Mouse (Mus musculus) liver, adult 2 months (tissue): ENCODE results near the gene Ptpra.

ENCODE experiments used
- CTCF ChIP-seq: fragments of 200-500 bp; IDR thresholded peaks from 2 replicates; pipeline ENCODE4 v1.5.1; 2011; ENCODE audit warnings: low read depth, low read length, control low read depth
- POLR2A ChIP-seq: fragments of 200-500 bp; IDR thresholded peaks from 2 replicates; pipeline ENCODE4 v1.6.1; 2011; ENCODE audit warnings: low read length, control low read depth; ENCODE audit not compliant: insufficient read depth; ENCODE audit errors: extremely low read depth

- TF ChIP-seq POLR2A (no peak), CTCF (no peak)
Measured at GRCm38 (mm10) chr2:130586016-130586415, 135.9 kb downstream of the Ptpra start.
